Mouse (Mus musculus): ENCODE data around the gene Tmem94. TPM values are rescaled to one million over a fixed set of nuclear protein-coding genes. Genes with fewer than 3 reads are reported as not detected.
"Not testable (repeated sequence)": the region's sequence is repeated elsewhere in the genome, so short reads cannot be mapped to it uniquely, and the experiment has no call there.

The Tmem94 gene
- polyA plus RNA-seq, 1 experiment from 2014 or later: 39.0 TPM

DNA sequence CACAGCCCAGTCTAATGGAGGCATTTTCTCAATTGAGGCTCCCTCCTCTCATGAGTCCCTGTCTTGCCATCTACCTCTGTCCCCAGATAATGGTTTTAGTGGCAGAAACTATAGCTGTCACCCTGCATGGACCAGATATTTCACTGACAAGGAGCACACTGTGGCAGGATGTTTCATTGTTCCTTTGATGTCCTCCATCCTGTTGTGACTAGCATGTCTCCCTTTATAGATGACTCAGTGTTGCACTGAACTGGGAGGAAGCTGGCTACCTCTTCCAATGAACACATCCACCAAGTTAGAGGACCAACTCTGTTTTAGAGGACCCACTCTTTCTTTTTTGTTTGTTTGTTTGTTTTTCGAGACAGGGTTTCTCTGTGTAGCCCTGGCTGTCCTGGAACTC is 19.1 kb upstream of the Tmem94 start:
- H3K9me3 ChIP-seq: no peaks in the 10 kb centered on the region
- H3K27ac ChIP-seq: no peak overlapping the region
- H3K4me1 ChIP-seq: no peaks in the 10 kb centered on the region; the same call in 1 of the 2 replicates
- H3K4me2 ChIP-seq: no peak overlapping the region
- H3K9ac ChIP-seq: no peak overlapping the region
- ATAC-seq (ENCODE audit: low FRiP score): no peak
- no peak overlapping the region for H3K4me3 ChIP-seq (replicated peaks)
- no peaks in the 10 kb centered on the region for H3K36me3 ChIP-seq (replicated peaks)
- WGBS: 75% methylated on average over 1 of the region's 1 CpGs
- H3K27me3 ChIP-seq: no peaks in the 10 kb centered on the region

DNA sequence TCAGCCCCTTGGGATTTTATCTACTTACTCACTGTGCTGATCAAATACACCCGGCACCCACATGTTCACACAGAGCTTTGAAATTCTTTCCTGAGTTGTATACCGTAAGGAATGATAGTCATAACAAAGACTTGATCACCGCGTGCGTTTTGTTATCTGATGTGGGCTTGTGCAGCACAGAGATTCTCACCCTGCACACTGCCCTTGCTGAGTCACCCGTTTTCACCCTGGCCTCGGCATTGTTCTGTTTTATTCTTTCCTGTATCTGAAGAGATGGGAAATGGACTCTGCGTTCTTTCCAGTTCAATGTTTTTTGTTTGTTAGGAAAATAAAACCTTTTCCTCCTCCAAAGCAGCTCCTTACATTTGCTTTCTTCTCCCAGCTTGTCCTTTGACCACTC is 18.5 kb upstream of the Tmem94 start:
- Histone ChIP-seq H3K4me3 (replicated peaks) (no peak overlapping the region), H3K27me3 (no peaks in the 10 kb centered on the region), H3K4me2 (peak overlapping the region; percentile 46)

DNA sequence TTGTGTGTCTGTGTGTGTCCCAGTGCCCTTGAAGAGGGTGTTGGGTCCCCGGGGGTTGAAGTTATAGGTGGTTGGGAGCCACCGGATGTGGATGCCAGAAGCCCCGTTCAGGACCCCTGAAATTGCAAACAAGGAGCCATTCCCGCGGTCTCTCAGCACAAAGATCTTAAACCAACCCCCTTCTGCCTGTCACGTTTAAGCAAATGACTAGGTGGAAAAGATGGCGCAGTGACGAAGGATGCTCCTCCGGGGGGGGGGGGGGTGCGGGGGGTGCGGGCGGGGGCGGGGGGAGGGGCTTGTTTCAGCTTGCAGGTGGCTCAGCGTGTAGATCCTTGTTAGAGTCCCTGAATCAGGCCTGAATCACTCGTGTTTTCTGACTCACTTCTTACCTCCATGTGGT is 17.9 kb upstream of the Tmem94 start:
- Histone ChIP-seq H3K4me2 (peak overlapping the region; percentile 46), H3K4me1 (no peaks in the 10 kb centered on the region; the same call in none of the 2 replicates), H3K36me3 (replicated peaks) (no peaks in the 10 kb centered on the region), H3K4me3 (replicated peaks) (peak overlapping the region; percentile 16; the same call in 1 of the 2 replicates), H3K27ac (no peak overlapping the region), H3K27me3 (no peaks in the 10 kb centered on the region), H3K9ac (peak overlapping the region; percentile 30; the same call in 1 of the 2 replicates), H3K9me3 (no peaks in the 10 kb centered on the region)
- ATAC-seq (ENCODE audit: low FRiP score): no peak
- 14% methylated on average over 15 of the region's 15 CpGs for WGBS

More for the DNA sequence above, 18.5 kb upstream of the Tmem94 start:
- Histone ChIP-seq H3K36me3 (replicated peaks) (no peaks in the 10 kb centered on the region), H3K4me1 (no peaks in the 10 kb centered on the region; the same call in 1 of the 2 replicates), H3K27ac (no peak overlapping the region), H3K9me3 (no peaks in the 10 kb centered on the region), H3K9ac (no peak overlapping the region)
- 62% methylated on average over 8 of the region's 8 CpGs for WGBS
- ATAC-seq (ENCODE audit: low FRiP score): no peak

DNA sequence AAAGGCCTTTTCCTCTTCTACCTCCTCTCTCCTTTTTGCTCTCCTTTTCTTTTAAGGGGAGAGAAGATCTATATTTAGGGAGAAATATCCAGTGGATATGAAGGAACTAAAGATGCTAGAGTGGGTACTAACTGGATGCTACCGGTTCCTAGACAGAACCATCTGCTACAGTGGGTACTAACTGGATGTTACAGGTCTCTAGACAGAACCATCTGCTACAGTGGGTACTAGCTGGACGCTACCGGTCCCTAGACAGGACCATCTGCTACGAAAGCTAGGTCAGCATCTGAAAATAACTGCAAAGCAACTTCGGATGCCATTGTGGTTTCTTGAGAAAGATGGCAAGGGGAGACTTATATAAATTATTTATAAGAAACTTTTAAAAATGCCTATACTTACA is 15.4 kb upstream of the Tmem94 start:
- Histone ChIP-seq H3K4me3 (replicated peaks) (no peak overlapping the region), H3K36me3 (replicated peaks) (no peaks in the 10 kb centered on the region), H3K4me1 (peaks cover 6% of the 10 kb centered on the region), H3K27me3 (no peaks in the 10 kb centered on the region), H3K4me2 (no peak overlapping the region), H3K9me3 (no peaks in the 10 kb centered on the region), H3K27ac (no peak overlapping the region), H3K9ac (no peak overlapping the region)
- WGBS: 92% methylated on average over 5 of the region's 5 CpGs
- no peak for ATAC-seq (ENCODE audit: low FRiP score)

DNA sequence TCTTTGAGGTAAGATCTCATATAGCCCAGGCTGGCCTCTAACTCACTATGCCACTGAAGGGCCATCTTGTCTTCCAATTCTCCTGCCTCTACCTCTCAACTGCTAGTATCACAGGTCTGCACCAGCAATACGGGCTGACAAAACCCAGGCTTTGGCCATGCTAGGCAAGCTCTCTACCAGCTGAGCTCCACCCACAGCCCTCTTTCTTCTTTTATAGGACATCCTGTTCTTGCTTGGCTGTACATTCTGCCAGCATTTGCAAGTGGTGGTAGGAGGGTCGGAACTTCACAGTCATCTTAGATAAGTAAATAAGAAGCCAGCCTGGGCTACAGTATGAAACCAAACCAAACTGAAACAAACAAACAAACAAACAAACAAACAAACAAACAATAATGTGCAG is 13.5 kb upstream of the Tmem94 start:
- no peaks in the 10 kb centered on the region for H3K36me3 ChIP-seq (replicated peaks)
- no peaks in the 10 kb centered on the region for H3K27me3 ChIP-seq
- H3K4me3 ChIP-seq (replicated peaks): no peak overlapping the region
- H3K4me1 ChIP-seq: peaks cover 6% of the 10 kb centered on the region
- no peak overlapping the region for H3K27ac ChIP-seq
- H3K4me2 ChIP-seq: no peak overlapping the region
- 80% methylated on average over 2 of the region's 2 CpGs for WGBS
- ATAC-seq (ENCODE audit: low FRiP score): no peak
- no peak overlapping the region for H3K9ac ChIP-seq
- no peaks in the 10 kb centered on the region for H3K9me3 ChIP-seq

DNA sequence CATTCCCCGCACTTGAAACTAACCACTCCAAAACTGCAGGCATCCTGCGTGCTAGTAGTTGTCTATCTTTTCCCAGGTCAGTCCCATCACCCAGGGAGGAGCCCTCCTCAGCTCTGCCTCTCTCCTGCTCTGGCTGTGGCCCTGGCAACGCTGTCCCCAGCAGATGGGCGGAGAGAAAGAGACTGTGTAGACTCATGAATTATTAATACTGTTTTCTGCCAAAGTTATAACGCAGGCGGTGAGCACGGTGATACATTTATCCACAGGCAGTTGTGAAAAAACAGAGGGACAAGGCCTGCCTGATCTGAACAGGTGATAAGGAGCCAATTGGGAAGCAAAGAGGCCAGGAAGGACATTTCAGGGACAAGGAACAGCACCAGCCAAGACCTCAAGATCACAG is 12.6 kb upstream of the Tmem94 start:
- Histone ChIP-seq H3K36me3 (replicated peaks) (no peaks in the 10 kb centered on the region), H3K9ac (no peak overlapping the region), H3K9me3 (no peaks in the 10 kb centered on the region), H3K27ac (no peak overlapping the region), H3K4me2 (no peak overlapping the region), H3K4me3 (replicated peaks) (no peak overlapping the region), H3K4me1 (peaks cover 6% of the 10 kb centered on the region; the same call in 1 of the 2 replicates), H3K27me3 (no peaks in the 10 kb centered on the region)
- ATAC-seq (ENCODE audit: low FRiP score): no peak
- 56% methylated on average over 7 of the region's 7 CpGs for WGBS

DNA sequence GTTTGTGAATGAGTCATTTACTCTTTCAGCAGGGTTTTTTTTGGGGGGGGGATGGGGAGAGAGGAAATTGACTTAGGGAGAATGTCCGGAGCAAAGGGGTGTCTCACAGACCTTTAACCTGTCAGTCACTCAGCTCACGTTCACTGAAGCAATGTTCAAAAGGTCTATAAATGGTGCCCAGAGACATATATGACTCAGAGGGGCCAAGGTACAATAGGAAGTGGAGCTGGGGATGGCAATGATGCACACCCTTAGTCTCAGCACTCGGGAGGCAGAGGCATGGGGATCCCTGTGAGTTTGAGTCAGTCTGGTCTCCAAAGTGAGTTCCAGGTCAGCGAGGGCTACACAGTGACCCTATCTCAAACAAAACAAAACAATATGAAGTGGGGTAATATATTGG is 11.7 kb upstream of the Tmem94 start:
- no peak for ATAC-seq (ENCODE audit: low FRiP score)
- H3K4me3 ChIP-seq (replicated peaks): no peak overlapping the region
- H3K4me1 ChIP-seq: peaks cover 6% of the 10 kb centered on the region; the same call in 1 of the 2 replicates
- 86% methylated on average over 4 of the region's 4 CpGs for WGBS
- H3K27ac ChIP-seq: no peak overlapping the region
- H3K9me3 ChIP-seq: no peaks in the 10 kb centered on the region
- H3K36me3 ChIP-seq (replicated peaks): no peaks in the 10 kb centered on the region
- no peaks in the 10 kb centered on the region for H3K27me3 ChIP-seq
- no peak overlapping the region for H3K4me2 ChIP-seq
- H3K9ac ChIP-seq: no peak overlapping the region

DNA sequence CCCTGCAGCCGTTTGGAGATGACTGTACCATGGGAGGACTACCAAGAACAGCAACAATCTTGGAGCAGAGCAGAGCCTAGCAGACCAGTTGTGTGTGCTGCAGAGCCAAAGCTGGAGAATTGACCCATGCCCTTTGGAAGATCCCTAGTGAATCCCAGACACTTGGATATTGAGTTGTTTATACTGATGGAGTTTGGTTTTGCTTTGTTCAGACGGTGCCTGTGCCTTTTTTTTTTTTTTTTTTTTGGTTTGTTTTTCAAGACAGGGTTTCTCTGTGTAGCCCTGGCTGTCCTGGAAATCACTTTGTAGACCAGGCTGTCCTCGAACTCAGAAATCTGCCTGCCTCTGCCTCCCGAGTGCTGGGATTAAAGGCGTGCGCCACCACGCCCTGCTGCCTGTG is 3.1 kb upstream of the Tmem94 start:
- H3K4me1 ChIP-seq: peaks cover 14% of the 10 kb centered on the region
- H3K27me3 ChIP-seq; H3K4me2 ChIP-seq; H3K4me3 ChIP-seq (replicated peaks); ATAC-seq (ENCODE audit: low FRiP score); H3K36me3 ChIP-seq (replicated peaks); H3K9me3 ChIP-seq; H3K9ac ChIP-seq; H3K27ac ChIP-seq: not testable (repeated sequence)
- WGBS: 90% methylated on average over 7 of the region's 7 CpGs

DNA sequence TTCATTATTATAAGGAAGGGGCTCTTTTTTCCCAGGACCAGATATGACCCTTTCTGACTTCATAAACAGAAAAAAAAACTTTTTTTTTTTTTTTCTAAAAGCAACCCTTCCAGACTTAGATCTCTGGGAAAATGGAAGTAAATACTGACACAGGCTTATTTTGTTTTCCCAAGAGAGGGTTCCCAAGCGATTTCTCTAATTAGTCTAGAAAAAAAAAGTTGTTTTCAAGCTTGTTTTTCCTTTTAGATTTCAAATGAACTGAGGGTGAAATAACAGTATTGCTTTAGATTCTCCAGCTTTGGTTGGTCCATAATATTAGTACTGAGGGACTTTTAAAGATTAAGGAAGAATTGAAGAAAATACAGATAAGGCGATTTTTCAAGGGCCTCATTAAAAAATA is 535 bp upstream of the Tmem94 start:
- H3K36me3 ChIP-seq (replicated peaks): 0 out of 2 replicates have a peak, but pooled peaks cover 3% of the 10 kb centered on the region
- no peak for ATAC-seq (ENCODE audit: low FRiP score)
- peaks cover 23% of the 10 kb centered on the region for H3K4me1 ChIP-seq
- H3K27ac ChIP-seq: 0 out of 2 replicates have a peak overlapping the region, but pooled peaks have one; percentile 42
- WGBS: 38% methylated on average over 2 of the region's 2 CpGs
- no peaks in the 10 kb centered on the region for H3K27me3 ChIP-seq
- peak overlapping the region; percentile 87; the same call in 1 of the 2 replicates for H3K9ac ChIP-seq
- H3K9me3 ChIP-seq: no peaks in the 10 kb centered on the region
- H3K4me2 ChIP-seq: peak overlapping the region; percentile 69
- peak overlapping the region; percentile 81 for H3K4me3 ChIP-seq (replicated peaks)

DNA sequence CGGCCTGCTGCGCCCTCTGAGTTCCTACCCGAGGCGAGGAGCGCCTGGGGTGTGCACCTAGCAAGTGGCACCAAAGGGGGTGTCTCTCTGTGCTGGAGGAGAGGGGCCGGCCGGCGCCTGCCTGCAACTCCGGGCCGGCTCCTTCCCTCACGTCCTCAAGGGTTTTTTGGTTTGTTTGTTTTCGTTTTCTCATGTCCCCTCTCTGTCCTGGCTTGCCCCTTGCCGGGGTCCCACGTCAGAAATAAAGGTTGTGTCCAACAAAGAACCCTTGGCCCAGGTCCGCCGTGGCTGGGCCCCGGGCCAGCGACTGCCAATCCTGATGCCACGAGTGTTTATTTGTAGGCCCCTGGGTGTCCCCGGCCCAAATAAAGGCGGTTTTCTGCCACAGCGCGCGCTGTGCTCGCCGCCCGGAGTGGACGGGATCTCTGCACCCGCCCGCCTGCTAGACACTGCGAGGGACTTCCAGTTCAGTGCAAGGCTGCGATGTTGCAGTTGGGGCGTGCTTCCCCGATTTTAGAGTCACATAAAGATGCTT is 441 bp downstream of the Tmem94 start:
- Histone ChIP-seq H3K27me3 (no peaks in the 10 kb centered on the region), H3K4me1 (peaks cover 27% of the 10 kb centered on the region), H3K36me3 (replicated peaks) (peaks cover 3% of the 10 kb centered on the region; the same call in 1 of the 2 replicates), H3K9me3 (no peaks in the 10 kb centered on the region), H3K27ac (peak overlapping the region; percentile 83), H3K4me3 (replicated peaks) (peak overlapping the region; percentile 81), H3K4me2 (peak overlapping the region; percentile 69), H3K9ac (peak overlapping the region; percentile 87)
- under 1% methylated on average over 34 of the region's 34 CpGs for WGBS
- ATAC-seq (ENCODE audit: low FRiP score): peak; percentile 80; the same call in 1 of the 2 replicates

DNA sequence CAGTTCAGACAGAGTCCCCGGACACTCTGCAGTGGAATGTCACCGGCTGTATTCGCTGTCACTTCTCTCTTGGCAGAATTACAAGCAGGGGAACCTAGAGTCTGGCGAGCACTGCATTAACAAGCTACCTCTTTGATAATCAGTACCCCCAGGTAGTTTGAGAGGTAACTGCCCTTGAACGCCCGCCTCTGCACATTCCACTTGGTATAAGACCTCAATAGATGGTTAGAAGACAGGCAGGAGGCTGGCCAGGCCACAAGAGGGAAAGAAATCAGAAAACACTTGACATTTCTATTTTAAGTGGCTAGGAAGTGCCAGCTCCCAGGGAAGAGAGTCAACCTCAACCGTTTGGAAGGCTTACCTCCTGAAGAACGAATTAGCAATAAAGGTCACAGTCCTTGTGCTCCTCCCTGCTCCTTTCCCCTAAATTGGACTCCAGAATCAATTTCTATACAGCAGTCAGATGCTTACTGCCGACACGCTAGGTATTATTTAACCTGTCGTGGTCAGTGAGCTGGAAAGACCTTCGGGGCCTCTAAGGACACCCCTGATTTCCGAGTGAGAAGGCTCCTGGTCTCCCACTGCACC is 1.2 kb downstream of the Tmem94 start:
- 45% methylated on average over 13 of the region's 13 CpGs for WGBS
- H3K9ac ChIP-seq: peak overlapping the region; percentile 87
- H3K4me1 ChIP-seq: peaks cover 27% of the 10 kb centered on the region
- peaks cover 3% of the 10 kb centered on the region; the same call in 1 of the 2 replicates for H3K36me3 ChIP-seq (replicated peaks)
- no peaks in the 10 kb centered on the region for H3K9me3 ChIP-seq
- H3K27ac ChIP-seq: peak overlapping the region; percentile 83
- no peak for ATAC-seq (ENCODE audit: low FRiP score)
- no peaks in the 10 kb centered on the region for H3K27me3 ChIP-seq
- H3K4me3 ChIP-seq (replicated peaks): peak overlapping the region; percentile 81
- peak overlapping the region; percentile 69 for H3K4me2 ChIP-seq

DNA sequence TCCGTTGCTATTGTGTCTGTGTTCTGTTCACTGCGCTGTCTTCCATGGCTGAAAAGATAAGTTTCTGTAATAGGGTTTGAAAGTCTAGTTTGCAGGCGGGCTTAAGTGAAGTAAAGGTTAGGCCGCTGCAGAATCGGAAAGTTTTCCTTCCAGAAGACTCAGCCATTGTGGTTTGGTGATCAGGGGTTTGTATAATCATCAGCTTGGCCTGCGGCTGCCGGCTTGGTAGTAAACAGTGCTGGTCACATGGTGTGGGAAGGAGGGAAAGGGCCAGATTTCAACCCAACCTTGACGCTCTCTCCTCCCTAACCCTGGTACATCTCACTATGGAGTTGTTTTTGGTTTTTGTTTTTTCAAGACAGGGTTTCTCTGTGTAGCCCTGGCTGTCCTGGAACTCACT is 1.7 kb downstream of the Tmem94 start:
- H3K4me3 ChIP-seq (replicated peaks): 0 out of 2 replicates have a peak overlapping the region, but pooled peaks have one; percentile 81
- ATAC-seq (ENCODE audit: low FRiP score): no peak
- peak overlapping the region; percentile 69 for H3K4me2 ChIP-seq
- no peak overlapping the region; the same call in 1 of the 2 replicates for H3K9ac ChIP-seq
- H3K4me1 ChIP-seq: peaks cover 27% of the 10 kb centered on the region
- H3K27me3 ChIP-seq: no peaks in the 10 kb centered on the region
- WGBS: 88% methylated on average over 8 of the region's 8 CpGs
- peaks cover 3% of the 10 kb centered on the region; the same call in 1 of the 2 replicates for H3K36me3 ChIP-seq (replicated peaks)
- H3K27ac ChIP-seq: 0 out of 2 replicates have a peak overlapping the region, but pooled peaks have one; percentile 83
- H3K9me3 ChIP-seq: no peaks in the 10 kb centered on the region

DNA sequence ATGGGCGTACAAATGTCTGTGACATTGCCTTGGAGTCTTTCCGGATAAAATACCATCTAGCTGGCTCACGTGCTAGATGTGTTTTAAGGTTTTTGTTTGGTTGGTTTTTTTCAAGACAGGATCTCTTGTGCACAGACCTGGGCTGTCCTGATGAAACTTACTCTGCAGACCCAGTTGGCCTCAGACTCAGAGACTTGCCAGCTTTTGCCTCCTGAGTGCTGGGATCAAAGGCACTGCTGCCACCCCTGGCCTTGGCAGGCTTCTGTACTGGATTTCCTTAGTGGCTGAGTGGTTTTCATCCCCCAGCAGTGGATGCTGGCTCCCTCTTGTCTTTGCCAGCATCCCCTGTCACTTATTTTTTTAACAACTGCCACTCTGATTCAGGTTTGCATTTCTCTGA is 3.7 kb downstream of the Tmem94 start:
- H3K27me3 ChIP-seq: no peaks in the 10 kb centered on the region
- peaks cover 3% of the 10 kb centered on the region; the same call in 1 of the 2 replicates for H3K36me3 ChIP-seq (replicated peaks)
- H3K4me2 ChIP-seq: no peak overlapping the region
- H3K27ac ChIP-seq: peak overlapping the region; percentile 42
- no peak overlapping the region for H3K9ac ChIP-seq
- peaks cover 27% of the 10 kb centered on the region for H3K4me1 ChIP-seq
- no peak overlapping the region for H3K4me3 ChIP-seq (replicated peaks)
- 91% methylated on average over 3 of the region's 3 CpGs for WGBS
- H3K9me3 ChIP-seq: no peaks in the 10 kb centered on the region
- ATAC-seq (ENCODE audit: low FRiP score): no peak
